Mouse (Mus musculus) embryonic fibroblast, embryonic 13.5 days (primary cell): ENCODE data around the gene Myom1.

Source experiments
- CTCF ChIP-seq: IDR thresholded peaks from 2 replicates; pipeline ENCODE4 v1.5.1; 2011; ENCODE audit warnings: mild to moderate bottlenecking, control low read depth, low read length, moderate library complexity, borderline replicate concordance; ENCODE audit not compliant: insufficient read depth
- POLR2A ChIP-seq: IDR thresholded peaks from 2 replicates; pipeline ENCODE4 v1.6.1; 2011; ENCODE audit warnings: low read depth, mild to moderate bottlenecking, control low read depth, low read length, moderate library complexity

DNA sequence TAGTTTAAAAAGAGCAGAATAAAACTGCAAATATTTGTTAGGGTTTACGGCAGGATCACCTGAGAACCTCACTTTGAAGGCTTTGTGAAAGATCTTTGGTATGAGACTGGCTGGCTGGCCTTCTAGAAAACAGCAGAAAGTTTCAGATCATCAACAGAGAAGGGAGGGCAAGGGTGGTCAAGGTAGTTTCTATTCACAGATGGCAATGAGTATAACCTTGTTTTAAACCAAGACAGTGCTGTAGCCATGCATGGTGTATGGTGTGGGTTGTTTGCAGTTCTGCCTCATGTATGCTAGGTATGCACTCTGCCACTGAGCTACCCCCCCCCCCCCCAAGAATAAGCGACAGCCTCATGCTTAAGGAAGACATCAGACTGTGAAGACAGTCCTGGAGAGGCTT is 2.2 kb upstream of the Myom1 start:
- TF ChIP-seq POLR2A (0 out of 2 replicates have a peak, but pooled peaks have one; percentile 22), CTCF (no peak)
